Mouse (Mus musculus) heart, embryonic 11.5 days (tissue): ENCODE results near the gene Hfe2. TPM values are rescaled to one million over a fixed set of nuclear protein-coding genes. Genes with fewer than 3 reads are reported as not detected.
A peak's percentile ranks its signal among the peaks of the same experiment; 100 is the strongest.

Experiments used
- ATAC-seq: fragments of 200-750 bp; cut with Nextera tagmentation; replicated peaks from 2 replicates; pipeline ENCODE4 v1.8.0; 2017; ENCODE audit warnings: moderate library complexity; ENCODE audit not compliant: insufficient number of reproducible peaks, low FRiP score, low TSS enrichment
- H3K27ac ChIP-seq: fragments of 300-500 bp; sonication (generic); 2 replicates; pipeline ENCODE4 v1.5.1; 2014; ENCODE audit warnings: mild to moderate bottlenecking, low read depth, low read length
- H3K27me3 ChIP-seq: fragments of 300-500 bp; sonication (generic); 2 replicates; pipeline ENCODE4 v1.6.1; 2014; ENCODE audit warnings: mild to moderate bottlenecking, low read length, mixed read lengths; ENCODE audit not compliant: control insufficient read depth, insufficient read depth
- H3K36me3 ChIP-seq: fragments of 300-500 bp; sonication (generic); 2 replicates; pipeline ENCODE4 v1.6.1; 2014; ENCODE audit warnings: mild to moderate bottlenecking, low read length, moderate library complexity, mixed read lengths; ENCODE audit not compliant: control insufficient read depth, insufficient read depth
- H3K4me1 ChIP-seq: fragments of 300-500 bp; sonication (generic); 2 replicates; pipeline ENCODE4 v1.6.1; 2014; ENCODE audit warnings: low read length; ENCODE audit not compliant: control insufficient read depth, insufficient read depth
- H3K4me2 ChIP-seq: fragments of 300-500 bp; sonication (generic); 2 replicates; pipeline ENCODE4 v1.6.1; 2014; ENCODE audit warnings: mild to moderate bottlenecking, moderate library complexity
- H3K4me3 ChIP-seq: fragments of 300-500 bp; sonication (generic); 2 replicates; pipeline ENCODE4 v1.5.1; 2014; ENCODE audit warnings: low read depth, low read length
- H3K9ac ChIP-seq: fragments of 300-500 bp; sonication (generic); 2 replicates; pipeline ENCODE4 v1.6.1; 2014; ENCODE audit warnings: mild to moderate bottlenecking, low read depth, low read length, moderate library complexity
- H3K9me3 ChIP-seq: fragments of 300-500 bp; sonication (generic); replicated peaks from 2 replicates; pipeline ENCODE4 v1.6.1; 2016; ENCODE audit warnings: low read length; ENCODE audit not compliant: control insufficient read depth
- WGBS: fragments of 180-500 bp; shearing (Covaris S2); extraction: QIAGEN DNeasy Blood & Tissue Kit; methylation state at CpG from one replicate; pipeline ENCODE4 v1.1.7; 2014; ENCODE audit not compliant: insufficient replicate concordance; 5-methylcytosine and 5-hydroxymethylcytosine counted together
- polyA plus RNA-seq: library from polyadenylated mRNA; unstranded; fragments of >200 nt; fragmentation: Nextera tagmentation; extraction: Ambion mirVana; gene quantifications from 2 replicates; pipeline ENCODE4 v1.2.1, GENCODE M21; 2014

Gene Hfe2
- polyA plus RNA-seq, 1 experiment from 2014 or later: 7.4 TPM

- under 1% methylated on average over 36 of the region's 36 CpGs for WGBS
- H3K27me3 ChIP-seq: no peaks in the 10 kb centered on the region
- no peaks in the 10 kb centered on the region for H3K9me3 ChIP-seq
- H3K36me3 ChIP-seq: no peaks in the 10 kb centered on the region
- peak overlapping the region; percentile 92 for H3K9ac ChIP-seq
- ATAC-seq: peak; percentile 49
- H3K4me3 ChIP-seq: peak overlapping the region; percentile 80
- H3K4me2 ChIP-seq: peak overlapping the region; percentile 86
- peak overlapping the region; percentile 93 for H3K27ac ChIP-seq
- no peaks in the 10 kb centered on the region for H3K4me1 ChIP-seq
Observed at GRCm38 (mm10) chr3:96499481-96500288, 25.3 kb upstream of the Hfe2 start.

DNA sequence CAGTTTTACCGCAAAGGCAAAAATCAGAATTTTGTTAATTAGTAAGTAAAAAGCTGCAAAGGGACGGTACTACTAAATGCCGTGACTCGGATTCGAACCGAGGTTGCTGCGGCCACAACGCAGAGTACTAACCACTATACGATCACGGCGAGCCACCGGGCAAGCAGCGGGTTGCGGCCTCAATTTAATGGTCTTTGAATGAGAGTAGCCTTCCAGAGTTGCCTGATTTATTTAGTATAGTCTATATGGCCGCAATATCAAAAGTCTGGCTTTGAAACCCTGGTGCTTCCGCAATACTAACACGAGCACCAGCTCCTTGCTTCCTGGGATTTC lies 24.7 kb upstream of the Hfe2 start:
- Histone ChIP-seq H3K9me3 (no peaks in the 10 kb centered on the region), H3K4me3 (peak overlapping the region; percentile 80), H3K9ac (peak overlapping the region; percentile 92), H3K4me1 (no peaks in the 10 kb centered on the region), H3K36me3 (no peaks in the 10 kb centered on the region), H3K4me2 (peak overlapping the region; percentile 86), H3K27ac (peak overlapping the region; percentile 93), H3K27me3 (no peaks in the 10 kb centered on the region)
- WGBS: under 1% methylated on average over 17 of the region's 17 CpGs
- peak; percentile 74 for ATAC-seq

DNA sequence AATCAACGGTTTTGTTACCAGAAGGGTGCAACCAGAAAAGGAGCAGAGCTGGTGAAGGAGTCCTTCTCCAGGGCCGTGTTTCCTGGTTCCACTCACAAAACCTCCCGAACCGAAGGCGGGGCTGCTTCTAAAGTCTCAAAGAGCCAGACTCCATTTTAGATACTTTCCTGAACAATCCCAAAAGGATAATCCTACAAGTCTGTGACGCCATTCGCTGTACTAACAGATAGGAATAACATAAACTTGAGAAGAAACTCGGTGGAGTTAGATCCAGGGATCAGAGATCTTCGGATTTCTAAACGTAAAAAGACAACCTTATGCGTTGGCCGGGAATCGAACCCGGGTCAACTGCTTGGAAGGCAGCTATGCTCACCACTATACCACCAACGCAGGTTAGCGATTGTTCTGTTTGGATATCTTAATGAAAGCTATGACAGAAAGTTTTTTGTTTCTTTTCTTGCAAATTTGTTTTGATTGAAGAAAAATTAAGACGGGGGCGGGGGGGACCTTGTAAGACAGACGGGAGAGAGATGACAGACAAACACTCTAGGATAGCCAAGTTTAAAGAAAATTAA lies 24.2 kb upstream of the Hfe2 start:
- Histone ChIP-seq H3K36me3 (no peaks in the 10 kb centered on the region), H3K4me1 (no peaks in the 10 kb centered on the region), H3K4me3 (peak overlapping the region; percentile 80), H3K27ac (peak overlapping the region; percentile 87), H3K9me3 (no peaks in the 10 kb centered on the region), H3K4me2 (peak overlapping the region; percentile 86), H3K27me3 (no peaks in the 10 kb centered on the region), H3K9ac (peak overlapping the region; percentile 88)
- WGBS: under 1% methylated on average over 19 of the region's 19 CpGs
- ATAC-seq: peak; percentile 81

- Histone ChIP-seq H3K4me2 (peak overlapping the region; percentile 86), H3K4me3 (peak overlapping the region; percentile 80), H3K27me3 (no peaks in the 10 kb centered on the region), H3K36me3 (no peaks in the 10 kb centered on the region), H3K9ac (peak overlapping the region; percentile 71), H3K4me1 (no peaks in the 10 kb centered on the region), H3K27ac (peak overlapping the region; percentile 57), H3K9me3 (no peaks in the 10 kb centered on the region)
- peak; percentile 71 for ATAC-seq
- WGBS: under 1% methylated on average over 32 of the region's 32 CpGs
Observed at GRCm38 (mm10) chr3:96501391-96502115, 23.4 kb upstream of the Hfe2 start.

DNA sequence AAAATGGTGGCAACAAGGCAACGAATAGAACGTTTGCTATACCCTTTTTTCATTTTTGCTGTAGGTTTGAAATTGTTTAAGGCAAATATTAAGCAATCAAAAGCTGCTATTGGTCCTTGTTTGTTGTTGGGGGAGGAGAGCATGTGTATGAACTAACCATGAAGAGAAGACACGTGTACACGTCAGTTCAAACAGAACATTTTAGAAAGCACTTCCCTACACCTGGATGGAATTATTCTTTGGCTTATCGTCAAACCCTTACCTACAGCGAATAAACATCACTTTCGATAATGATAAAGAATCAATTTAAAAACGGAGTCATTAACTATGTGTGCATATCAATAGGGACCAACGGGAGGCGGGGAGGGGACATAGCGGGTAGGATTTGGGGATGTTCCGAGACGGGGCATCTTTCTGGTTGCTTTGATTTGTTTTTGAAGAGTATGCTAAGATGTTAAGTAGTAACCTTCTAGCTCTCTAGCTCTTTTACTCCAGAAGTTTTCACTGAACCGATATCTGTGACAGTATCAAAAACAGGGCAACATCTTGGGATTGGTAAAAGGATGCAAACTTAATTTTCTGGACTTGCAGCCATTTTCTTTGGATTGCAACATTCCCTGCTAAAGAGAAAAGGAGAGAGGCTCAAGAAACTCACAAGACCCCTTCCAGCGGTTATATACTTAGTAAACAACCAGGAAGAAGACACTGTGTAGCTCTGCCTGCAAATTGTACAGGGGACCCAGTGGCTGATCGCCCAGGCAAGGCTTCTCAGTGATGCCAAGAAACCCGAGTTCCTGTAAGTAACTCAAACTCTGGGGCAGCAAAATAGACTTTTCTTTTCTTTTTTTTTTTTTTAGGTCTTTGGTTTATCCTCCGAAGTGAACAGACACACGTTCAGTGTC lies 22.5 kb upstream of the Hfe2 start:
- Histone ChIP-seq H3K9me3 (no peaks in the 10 kb centered on the region), H3K27me3 (no peaks in the 10 kb centered on the region), H3K27ac (peak overlapping the region; percentile 48), H3K4me1 (no peaks in the 10 kb centered on the region), H3K9ac (peak overlapping the region; percentile 71), H3K4me2 (peak overlapping the region; percentile 86), H3K36me3 (no peaks in the 10 kb centered on the region), H3K4me3 (peak overlapping the region; percentile 80)
- under 1% methylated on average over 19 of the region's 19 CpGs for WGBS
- ATAC-seq: no peak

GRCm38 (mm10) chr3:96503083-96503450 lies 21.9 kb upstream of the Hfe2 start:
- ATAC-seq: no peak
- WGBS: under 1% methylated on average over 7 of the region's 7 CpGs
- peak overlapping the region; percentile 71; the same call in 1 of the 2 replicates for H3K9ac ChIP-seq

DNA sequence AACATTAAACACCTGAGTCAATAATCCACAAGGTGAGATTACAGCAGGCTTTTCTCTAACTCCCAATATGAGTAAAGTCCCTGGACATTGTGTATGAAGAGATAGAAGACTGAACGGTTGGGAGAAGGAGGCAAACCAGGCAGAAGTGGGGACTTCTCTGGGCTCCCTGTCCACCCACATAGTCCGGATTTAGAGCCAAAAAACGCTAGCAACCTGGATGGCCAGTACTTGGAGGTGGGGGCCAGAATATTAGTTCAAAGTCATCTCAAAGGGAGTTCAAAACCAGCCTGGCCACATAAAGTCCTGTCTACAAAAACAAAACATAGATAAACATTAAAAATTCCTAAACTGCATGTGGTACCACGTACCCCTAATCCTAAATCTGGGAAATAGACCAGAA lies 21.0 kb upstream of the Hfe2 start:
- no peak for ATAC-seq
- H3K4me1 ChIP-seq: no peaks in the 10 kb centered on the region
- H3K27me3 ChIP-seq: no peaks in the 10 kb centered on the region
- H3K36me3 ChIP-seq: no peaks in the 10 kb centered on the region
- H3K9ac ChIP-seq: no peak overlapping the region
- H3K4me3 ChIP-seq: no peak overlapping the region
- no peak overlapping the region for H3K4me2 ChIP-seq
- H3K27ac ChIP-seq: no peak overlapping the region
- H3K9me3 ChIP-seq: no peaks in the 10 kb centered on the region
- 70% methylated on average over 4 of the region's 4 CpGs for WGBS

More at GRCm38 (mm10) chr3:96503083-96503450, 21.9 kb upstream of the Hfe2 start:
- H3K27me3 ChIP-seq: no peaks in the 10 kb centered on the region
- no peaks in the 10 kb centered on the region for H3K36me3 ChIP-seq
- no peaks in the 10 kb centered on the region for H3K4me1 ChIP-seq
- H3K4me3 ChIP-seq: peak overlapping the region; percentile 80
- H3K27ac ChIP-seq: no peak overlapping the region; the same call in 1 of the 2 replicates
- peak overlapping the region; percentile 86 for H3K4me2 ChIP-seq
- no peaks in the 10 kb centered on the region for H3K9me3 ChIP-seq

DNA sequence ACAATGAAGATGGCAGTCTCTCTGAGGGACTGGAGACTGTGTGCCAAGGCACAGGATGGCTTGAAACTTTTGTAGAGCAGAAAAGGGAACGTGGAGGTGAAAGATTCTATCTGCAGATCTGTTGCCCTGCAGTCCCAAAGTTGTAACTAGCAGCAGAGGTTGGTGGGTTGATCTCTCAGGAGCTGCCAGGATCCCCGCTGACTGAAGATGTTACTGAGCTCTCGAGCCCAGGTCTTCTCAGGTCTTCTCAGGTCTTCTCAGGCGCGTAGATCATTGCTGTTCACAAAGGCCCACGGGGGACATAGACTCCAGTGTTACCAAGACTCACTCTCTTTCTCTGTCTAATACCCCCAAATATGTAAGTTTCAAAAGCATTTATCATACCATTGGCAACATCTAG lies 20.0 kb upstream of the Hfe2 start:
- no peaks in the 10 kb centered on the region for H3K27me3 ChIP-seq

More for the DNA sequence above, 20.0 kb upstream of the Hfe2 start:
- no peak for ATAC-seq
- no peak overlapping the region for H3K4me2 ChIP-seq
- WGBS: 83% methylated on average over 6 of the region's 6 CpGs
- H3K36me3 ChIP-seq: no peaks in the 10 kb centered on the region
- H3K9me3 ChIP-seq: no peaks in the 10 kb centered on the region
- H3K27ac ChIP-seq: no peak overlapping the region
- H3K4me1 ChIP-seq: no peaks in the 10 kb centered on the region
- H3K9ac ChIP-seq: no peak overlapping the region
- H3K4me3 ChIP-seq: no peak overlapping the region
